Mouse (Mus musculus) kidney, adult 18-20 months (tissue): ENCODE measurements around the gene Pink1.

Source experiments
- DNase-seq: peaks from one replicate; pipeline ENCODE4 v3.0.0; 2021

The Pink1 gene

GRCm38 (mm10) chr4:138310311-138310910, 15.7 kb downstream of the Pink1 start:
- DNase-seq = no peak

DNA sequence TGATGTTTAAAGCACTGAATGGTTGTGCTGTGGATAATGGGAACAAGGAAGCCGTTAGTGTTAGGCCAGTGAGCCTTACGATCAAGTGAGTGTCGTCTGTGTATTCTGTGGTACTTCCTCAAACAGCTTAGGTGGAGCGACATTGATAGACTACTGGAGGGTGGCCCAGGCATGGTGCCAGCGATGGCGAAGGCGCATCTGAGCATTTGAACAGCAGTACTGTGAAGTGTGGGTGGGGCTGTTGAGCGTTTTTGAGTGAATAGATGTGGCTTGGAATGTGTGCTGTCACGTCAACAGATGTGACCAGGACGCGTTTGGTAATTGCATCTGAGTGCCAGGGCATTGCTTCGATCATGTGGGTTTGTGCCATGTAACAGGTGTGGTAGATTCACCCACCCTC, 18.4 kb downstream of the Pink1 start:
- no peak for DNase-seq

- no peak for DNase-seq
These were observed 19.1 kb downstream of the Pink1 start for GRCm38 (mm10) chr4:138307025-138307424.

DNA sequence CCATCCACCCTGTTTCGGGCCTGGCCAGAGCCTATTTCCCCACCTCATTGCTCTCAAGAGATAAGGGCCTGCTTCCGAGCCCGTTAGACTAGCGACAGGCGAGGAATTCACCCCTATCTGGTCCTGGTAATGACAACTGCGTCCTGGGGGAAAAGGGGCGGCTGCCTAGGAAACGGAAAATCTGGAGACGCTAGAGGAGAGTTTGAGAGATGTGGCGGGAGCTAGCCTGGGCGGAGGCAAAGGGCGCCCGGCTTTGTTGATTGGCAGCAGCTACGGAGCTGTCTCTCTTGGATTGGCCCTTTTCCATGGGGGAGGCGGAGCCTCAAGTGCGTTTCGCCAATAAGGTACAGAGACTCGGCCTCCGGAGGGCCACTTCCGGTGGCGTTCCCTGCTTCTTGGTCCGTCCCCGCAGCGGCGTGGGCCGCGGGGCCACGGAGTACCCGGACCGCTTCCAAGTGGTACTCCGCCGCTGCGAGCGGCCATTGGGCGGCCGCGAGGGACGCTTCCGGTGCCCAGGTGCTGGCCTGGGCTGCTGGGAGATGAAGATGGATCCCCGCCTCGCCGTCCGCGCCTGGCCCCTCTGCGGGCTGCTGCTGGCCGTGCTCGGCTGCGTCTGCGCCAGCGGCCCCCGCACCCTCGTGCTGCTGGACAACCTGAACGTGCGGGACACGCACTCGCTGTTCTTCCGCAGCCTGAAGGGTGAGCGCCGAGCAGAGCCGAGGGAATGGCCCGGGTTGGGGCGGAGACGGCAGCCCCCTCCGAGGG, 21.6 kb downstream of the Pink1 start, which contains the start of gene Ddost:
Ddost (plus strand) TSS at position 391 of the 765 bp plus-strand sequence.
- peak; percentile 97 for DNase-seq

DNA sequence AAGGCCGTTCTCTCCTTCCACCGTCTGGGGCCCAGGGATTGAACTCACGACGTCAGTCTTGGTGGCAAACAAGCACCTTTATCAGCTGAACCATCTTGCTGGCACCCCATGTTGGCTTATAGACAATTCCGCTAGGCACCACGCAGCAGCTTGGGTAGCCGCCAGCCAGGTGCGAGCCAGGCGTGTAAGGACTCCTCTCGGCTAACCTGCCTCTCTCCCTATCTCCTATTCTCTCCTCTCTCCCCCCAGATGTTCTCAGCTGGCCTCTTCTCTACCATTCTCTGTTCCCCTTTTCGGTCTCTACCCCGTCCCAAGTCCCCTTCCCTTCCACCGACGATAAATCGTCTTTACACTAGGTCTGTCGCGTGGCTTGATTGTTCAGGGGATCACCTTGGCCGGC, 22.4 kb downstream of the Pink1 start:
- DNase-seq = no peak

DNA sequence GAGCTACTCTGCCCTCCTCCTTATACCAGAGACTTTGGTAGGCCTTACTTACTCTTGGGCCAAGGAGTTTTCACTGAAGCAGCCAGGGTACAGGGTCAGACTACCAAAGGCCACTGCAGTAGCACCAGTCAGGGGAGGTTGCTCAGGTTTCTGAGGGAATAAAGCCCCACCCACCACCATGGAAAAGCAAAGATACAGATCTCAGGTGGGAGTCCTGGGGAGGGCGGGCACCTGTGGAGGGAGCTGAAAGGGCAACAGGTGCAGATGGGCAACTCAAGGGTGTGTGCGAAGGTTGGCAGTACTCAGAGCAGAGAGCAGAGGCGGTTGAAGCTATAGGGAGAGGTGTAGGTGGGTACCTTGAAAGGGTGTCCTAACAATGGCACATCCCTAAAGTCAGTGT, 23.1 kb downstream of the Pink1 start:
- no peak for DNase-seq

DNA sequence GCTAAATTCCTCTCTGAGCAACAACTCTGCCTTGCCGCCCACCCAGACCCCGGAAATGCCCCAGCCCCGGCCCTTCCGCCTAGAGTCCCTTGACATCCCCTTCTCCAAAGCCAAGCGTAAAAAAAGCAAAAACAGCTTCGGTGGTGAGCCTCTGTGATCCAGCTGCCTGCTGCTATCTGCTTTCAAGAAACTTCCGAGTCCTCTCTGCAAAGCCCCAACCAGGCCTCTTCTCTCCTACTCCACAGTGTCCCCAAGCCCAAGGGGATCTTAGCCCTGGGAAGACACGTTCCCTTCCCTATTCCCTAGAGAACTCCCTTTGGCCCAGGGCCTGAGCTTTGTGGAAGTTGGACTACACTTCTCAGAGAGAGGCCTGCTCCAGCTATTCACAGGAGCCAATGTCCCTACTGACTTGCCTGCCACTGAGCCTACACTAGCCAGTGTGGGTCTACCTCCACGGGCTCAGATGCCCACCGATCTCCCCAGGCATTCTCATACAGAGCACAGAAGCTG, 24.8 kb downstream of the Pink1 start:
- DNase-seq = no peak

DNA sequence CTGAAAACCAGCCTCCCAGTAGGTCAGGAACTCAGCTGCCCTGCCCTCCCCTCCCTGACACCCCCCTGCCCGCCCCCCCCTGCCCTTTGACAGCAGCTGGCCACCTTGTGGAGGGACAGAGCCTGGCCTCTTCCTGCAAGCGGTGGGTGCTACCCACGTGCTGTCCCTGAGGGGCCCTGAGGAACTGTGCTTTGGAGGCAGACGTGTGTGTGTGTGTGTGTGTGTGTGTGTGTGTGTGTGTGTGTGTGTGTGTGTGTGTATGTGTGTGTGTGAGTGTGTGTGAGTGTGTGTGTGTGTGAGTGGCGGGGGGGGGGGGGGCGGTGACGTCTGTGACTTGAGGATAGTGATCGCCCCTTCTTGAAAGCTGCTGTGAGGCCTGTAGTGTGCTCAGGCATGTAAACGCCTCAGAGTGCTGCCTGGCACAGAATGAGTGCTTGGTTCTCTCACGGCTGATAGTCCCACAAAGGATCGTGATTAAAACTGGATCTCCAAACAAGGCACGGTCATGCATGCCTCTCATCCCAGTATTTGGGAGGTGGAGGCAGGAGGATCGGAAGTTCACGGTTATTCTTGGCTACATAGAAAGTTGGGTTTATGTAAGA, 32.1 kb downstream of the Pink1 start:
- DNase-seq = no peak

DNA sequence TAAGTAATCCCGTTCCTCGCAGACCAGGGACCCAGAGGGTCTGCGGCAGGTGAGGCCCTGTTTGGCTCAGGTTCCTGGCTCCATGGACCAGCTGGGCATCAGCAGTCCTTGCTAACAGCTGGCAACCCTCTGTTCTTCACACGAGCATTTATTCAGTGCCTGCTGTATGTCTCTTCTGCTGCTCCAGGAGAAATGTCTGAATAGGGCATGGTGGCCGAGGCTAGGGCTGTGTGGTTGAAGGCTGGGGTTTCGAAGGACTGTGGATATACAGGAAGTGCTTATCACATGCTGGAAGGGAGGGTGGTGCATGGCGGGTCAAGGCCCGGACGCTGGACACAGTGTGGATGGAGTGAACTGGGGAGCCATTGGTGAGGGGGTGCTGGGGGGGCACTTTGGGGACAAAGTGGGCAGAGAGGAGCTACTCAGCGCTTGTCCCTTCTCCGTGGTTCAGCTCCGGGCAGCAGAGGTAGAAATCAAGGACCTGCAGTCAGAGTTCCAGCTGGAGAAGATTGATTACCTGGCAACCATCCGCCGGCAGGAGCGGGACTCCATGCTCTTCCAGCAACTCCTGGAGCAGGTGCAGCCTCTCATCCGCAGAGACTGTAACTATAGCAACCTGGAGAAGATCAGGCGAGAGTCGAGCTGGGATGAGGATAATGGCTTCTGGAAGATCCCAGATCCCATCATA, 32.7 kb downstream of the Pink1 start:
- no peak for DNase-seq

DNA sequence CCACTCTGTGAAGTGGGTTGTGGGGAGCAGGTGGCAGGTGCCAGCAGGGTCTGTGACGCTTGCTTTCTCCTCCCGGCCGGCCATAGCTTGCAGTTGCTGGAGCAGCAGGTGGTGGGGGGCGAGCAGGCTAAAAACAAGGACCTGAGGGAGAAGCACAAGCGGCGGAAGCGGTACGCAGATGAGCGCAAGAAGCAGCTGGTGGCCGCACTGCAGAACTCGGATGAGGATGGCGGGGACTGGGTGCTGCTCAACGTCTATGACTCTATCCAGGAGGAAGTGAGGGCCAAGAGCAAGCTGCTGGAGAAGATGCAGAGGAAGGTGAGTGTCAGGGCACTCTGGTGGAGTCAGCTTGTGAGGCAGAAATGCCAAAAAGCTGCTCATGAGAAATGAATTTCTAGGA, 34.1 kb downstream of the Pink1 start:
- DNase-seq = no peak

DNA sequence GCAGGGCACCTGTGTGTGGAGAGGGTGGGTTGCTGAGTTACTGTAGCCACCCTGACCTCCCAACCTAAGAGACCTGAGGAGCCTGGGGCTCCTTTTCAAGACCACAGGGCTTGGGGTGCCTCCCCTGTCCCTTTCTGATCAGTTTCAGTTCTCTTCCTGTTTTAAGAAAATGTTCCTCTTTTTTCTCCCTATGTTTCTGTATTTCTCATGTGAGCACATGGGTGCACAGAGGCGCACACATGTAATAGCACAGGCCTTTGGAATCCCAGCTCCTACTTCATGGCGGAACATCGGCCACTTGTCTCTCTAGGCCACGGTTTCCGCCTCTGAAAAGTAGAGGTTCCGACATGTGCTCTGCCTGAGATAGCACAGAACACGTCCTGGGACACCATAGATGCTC, 37.4 kb downstream of the Pink1 start:
- no peak for DNase-seq

DNA sequence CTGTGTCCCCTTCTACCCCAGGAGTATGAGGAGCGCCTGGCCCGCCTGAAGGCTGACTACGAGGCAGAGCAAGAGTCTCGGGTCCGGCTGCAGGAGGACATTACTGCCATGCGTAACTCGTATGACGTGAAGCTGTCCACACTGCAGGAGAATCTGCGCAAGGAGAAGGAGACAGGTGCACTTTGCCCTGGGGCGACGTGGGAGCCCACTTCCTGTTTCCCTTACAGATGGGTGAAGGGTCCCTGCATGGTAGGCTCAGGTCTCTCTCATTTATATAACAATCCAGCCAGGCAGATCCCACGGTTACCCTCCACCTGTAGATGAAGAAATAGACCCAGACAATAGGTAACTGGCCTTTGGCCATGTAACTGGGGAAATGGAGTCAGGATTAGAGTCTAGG, 39.7 kb downstream of the Pink1 start:
- no peak for DNase-seq

- DNase-seq = peak; percentile 55
These were observed 43.3 kb downstream of the Pink1 start for GRCm38 (mm10) chr4:138282834-138283233.

- no peak for DNase-seq
These were observed 47.8 kb downstream of the Pink1 start for GRCm38 (mm10) chr4:138278346-138278745.

DNA sequence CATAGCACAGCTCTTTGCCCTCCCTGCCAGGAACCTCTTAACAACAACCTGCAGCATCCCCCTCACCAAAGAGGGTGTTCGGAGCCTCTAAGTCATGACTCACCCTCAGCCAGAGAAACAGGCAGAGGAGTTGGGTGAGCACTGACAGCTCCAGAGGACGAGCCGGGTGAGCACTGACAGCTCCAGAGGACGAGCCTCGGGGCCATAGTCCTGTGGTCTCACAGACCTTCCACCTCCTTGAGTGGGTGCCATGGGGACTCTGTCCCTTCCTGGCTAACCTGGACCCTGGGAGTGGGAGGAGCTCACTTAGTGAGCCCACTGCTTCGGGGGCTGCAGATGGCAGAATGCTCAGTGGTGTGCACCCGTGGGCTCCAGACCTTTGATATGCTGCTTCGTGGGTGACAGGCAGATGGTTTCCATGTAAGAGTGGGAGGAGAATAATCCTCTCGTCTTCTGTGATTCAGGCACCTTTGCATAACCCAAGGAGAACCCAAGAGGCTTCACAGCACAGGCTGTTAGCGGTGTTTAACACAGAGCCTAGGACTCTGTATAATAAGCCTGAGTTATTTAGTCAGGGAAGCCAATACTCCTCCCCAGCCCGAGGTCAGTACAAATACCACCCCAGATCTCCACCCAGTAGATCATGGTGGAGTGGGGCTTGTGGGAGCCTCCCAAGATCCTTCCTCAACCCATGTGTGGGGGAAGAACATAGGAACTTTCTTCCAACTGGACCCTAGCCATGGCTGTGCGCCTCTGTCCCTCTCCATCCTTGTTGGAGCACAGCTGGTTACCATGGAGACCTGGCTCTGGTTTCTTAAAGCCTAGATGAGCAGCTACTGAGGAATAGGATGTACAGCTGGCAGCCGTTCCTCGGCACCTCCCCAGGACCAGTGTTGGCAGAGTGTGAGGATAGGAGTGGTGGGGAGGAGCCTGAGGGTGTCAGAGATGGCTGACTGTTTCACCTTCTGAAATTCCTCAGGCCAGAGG, 53.8 kb downstream of the Pink1 start:
- DNase-seq = no peak

- DNase-seq = no peak
These were observed 58.2 kb downstream of the Pink1 start for GRCm38 (mm10) chr4:138267869-138268268.
